Mouse (Mus musculus): Measurements from ENCODE around the gene Jmjd8. TPM values are rescaled to one million over a fixed set of nuclear protein-coding genes. Genes with fewer than 3 reads are reported as not detected.

Gene Jmjd8
- 39.5 and 40.6 TPM in 2 replicates for polyA plus RNA-seq (2014; fragmentation: Nextera tagmentation; extraction: Ambion mirVana)

- Histone ChIP-seq H3K4me1 (ENCODE audit: insufficient read depth) (peaks cover 33% of the 10 kb centered on the region), H3K27me3 (ENCODE audit: insufficient read depth, low read length) (no peaks in the 10 kb centered on the region), H3K27ac (ENCODE audit: low read depth) (peak within 1 kb of the TSS; percentile 91), H3K9me3 (ENCODE audit: low read depth, low read length) (no peaks in the 10 kb centered on the region), H3K4me2 (peak within 1 kb of the TSS; percentile 98), H3K36me3 (ENCODE audit: insufficient read depth) (peaks cover 57% of the 10 kb centered on the region), H3K9ac (peak within 1 kb of the TSS; percentile 67), H3K4me3 (ENCODE audit: low read depth, low read length) (peak within 1 kb of the TSS; percentile 82)
- peak; percentile 91 for DNase-seq
- peak; percentile 62 for TF ChIP-seq CTCF (IDR thresholded peaks at IDR 0.05; ENCODE audit: low read depth)
- ATAC-seq (ENCODE audit: insufficient read depth) = peak; percentile 26; the same call in 1 of the 2 replicates
- WGBS = 5% methylated on average over 32 of the region's 32 CpGs
Observed at GRCm38 (mm10) chr17:25828712-25829557, at the start of gene Jmjd8. Gene Jmjd8 (plus strand): TSS chr17:25828867.

GRCm38 (mm10) chr17:25781339-25781738 is 47.3 kb upstream of the Jmjd8 start:
- DNase-seq = no peak
- Histone ChIP-seq H3K27ac (ENCODE audit: low read depth) (no peak overlapping the region), H3K9ac (no peak overlapping the region), H3K9me3 (ENCODE audit: low read depth, low read length) (no peaks in the 10 kb centered on the region), H3K27me3 (ENCODE audit: insufficient read depth, low read length) (no peaks in the 10 kb centered on the region), H3K4me3 (ENCODE audit: low read depth, low read length) (no peak overlapping the region), H3K4me2 (no peak overlapping the region), H3K4me1 (ENCODE audit: insufficient read depth) (peaks cover 9% of the 10 kb centered on the region), H3K36me3 (ENCODE audit: insufficient read depth) (peaks cover 53% of the 10 kb centered on the region)
- TF ChIP-seq CTCF (IDR thresholded peaks at IDR 0.05; ENCODE audit: low read depth) = no peak
- WGBS = 69% methylated on average over 6 of the region's 6 CpGs
- ATAC-seq (ENCODE audit: insufficient read depth) = no peak

DNA sequence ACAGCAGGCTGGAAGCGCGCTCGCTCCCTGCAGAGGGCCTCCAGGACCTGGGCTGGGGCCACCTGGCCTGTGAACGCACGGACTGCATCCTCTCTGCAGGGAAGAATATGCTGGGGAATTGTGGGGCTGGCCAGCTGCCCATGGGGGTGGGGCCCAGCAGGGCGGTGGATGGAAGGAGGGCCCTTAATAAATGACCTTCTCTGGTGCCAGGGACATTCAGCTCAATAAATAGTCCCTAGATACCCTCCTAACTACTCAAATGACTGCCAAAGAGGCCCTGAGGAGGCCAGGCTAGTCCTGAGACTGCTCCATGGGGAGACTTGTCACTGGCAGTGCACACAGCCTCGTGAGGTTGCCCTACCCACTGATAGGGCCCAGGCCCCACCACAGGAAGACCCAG is 45.6 kb upstream of the Jmjd8 start:
- ATAC-seq (ENCODE audit: insufficient read depth) (no peak), DNase-seq (no peak)
- no peak overlapping the region for H3K4me3 ChIP-seq (ENCODE audit: low read depth, low read length)
- no peak for TF ChIP-seq CTCF (IDR thresholded peaks at IDR 0.05; ENCODE audit: low read depth)
- H3K9ac ChIP-seq = no peak overlapping the region
- H3K27me3 ChIP-seq (ENCODE audit: insufficient read depth, low read length) = no peaks in the 10 kb centered on the region
- WGBS = 68% methylated on average over 7 of the region's 7 CpGs
- H3K27ac ChIP-seq (ENCODE audit: low read depth) = no peak overlapping the region
- H3K4me2 ChIP-seq = no peak overlapping the region
- H3K9me3 ChIP-seq (ENCODE audit: low read depth, low read length) = no peaks in the 10 kb centered on the region
- peaks cover 58% of the 10 kb centered on the region for H3K36me3 ChIP-seq (ENCODE audit: insufficient read depth)
- peaks cover 9% of the 10 kb centered on the region for H3K4me1 ChIP-seq (ENCODE audit: insufficient read depth)

DNA sequence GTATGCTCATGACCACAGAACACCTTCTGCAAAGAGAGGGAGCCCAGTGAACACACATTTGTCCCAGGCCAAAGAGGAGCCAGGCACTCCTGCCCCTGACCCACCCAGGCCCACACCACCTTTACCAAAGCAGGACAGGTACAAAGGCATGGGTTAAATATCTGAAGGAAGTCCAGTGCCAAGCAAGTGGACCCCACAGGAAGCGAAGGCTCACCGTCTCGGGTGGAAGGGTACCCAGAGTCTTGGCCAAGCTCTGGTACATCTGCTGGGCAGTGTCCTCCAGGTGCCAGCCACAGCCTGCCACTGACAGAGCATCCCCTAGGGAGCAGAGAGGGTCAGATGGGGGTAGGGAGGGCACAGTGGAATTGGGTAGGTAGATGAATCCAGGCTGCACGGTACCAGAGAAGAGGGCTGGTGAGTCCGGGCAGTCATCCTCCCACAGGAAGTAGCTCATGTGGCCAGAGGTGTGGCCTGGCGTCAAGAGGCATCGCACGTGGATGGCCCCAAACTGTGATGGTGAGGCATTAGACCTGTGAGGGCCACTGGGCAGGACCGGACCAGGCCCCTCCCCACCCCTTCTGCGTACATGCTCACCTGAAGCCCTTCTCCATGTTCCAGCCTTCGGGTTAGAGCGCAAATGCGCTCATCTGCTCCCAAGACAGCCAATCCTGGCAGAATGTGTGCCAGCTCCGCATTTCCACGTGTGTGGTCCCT is 44.6 kb upstream of the Jmjd8 start:
- 64% methylated on average over 15 of the region's 15 CpGs for WGBS
- peaks cover 58% of the 10 kb centered on the region for H3K36me3 ChIP-seq (ENCODE audit: insufficient read depth)
- H3K9me3 ChIP-seq (ENCODE audit: low read depth, low read length) = no peaks in the 10 kb centered on the region
- peak overlapping the region; percentile 86 for H3K4me2 ChIP-seq
- peaks cover 9% of the 10 kb centered on the region for H3K4me1 ChIP-seq (ENCODE audit: insufficient read depth)
- DNase-seq (no peak), ATAC-seq (ENCODE audit: insufficient read depth) (no peak)
- H3K4me3 ChIP-seq (ENCODE audit: low read depth, low read length) = peak overlapping the region; percentile 64
- H3K27ac ChIP-seq (ENCODE audit: low read depth) = no peak overlapping the region
- no peaks in the 10 kb centered on the region for H3K27me3 ChIP-seq (ENCODE audit: insufficient read depth, low read length)
- no peak for TF ChIP-seq CTCF (IDR thresholded peaks at IDR 0.05; ENCODE audit: low read depth)
- H3K9ac ChIP-seq = peak overlapping the region; percentile 75

DNA sequence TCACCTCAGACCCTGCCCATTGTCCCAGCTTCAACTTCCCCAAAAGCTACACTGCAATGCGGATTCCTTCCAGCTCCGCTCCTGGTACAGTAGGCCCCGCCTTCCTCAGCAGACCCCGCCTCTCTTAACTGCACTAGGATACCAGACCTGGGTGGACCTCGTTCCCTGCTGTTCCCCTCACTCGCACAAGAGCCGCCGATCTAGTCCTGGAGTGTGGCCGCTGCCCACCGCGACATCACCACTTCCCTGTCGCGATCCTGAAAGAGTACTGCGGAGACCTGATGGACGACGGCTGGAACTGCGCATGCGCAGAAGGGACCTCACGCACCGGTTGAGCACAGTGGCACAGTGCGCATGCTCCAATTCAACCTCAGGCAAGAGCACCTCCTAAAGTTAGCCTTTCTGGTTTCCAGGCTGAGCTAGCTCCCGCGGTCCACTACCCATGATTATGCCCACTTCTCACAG is 43.4 kb upstream of the Jmjd8 start, which contains the start of gene Haghl:
Haghl (minus strand) TSS at position 393 of the 465 bp plus-strand sequence.
- Histone ChIP-seq H3K4me2 (peak within 1 kb of the TSS; percentile 86), H3K9ac (peak within 1 kb of the TSS; percentile 75), H3K9me3 (ENCODE audit: low read depth, low read length) (no peaks in the 10 kb centered on the region), H3K27me3 (ENCODE audit: insufficient read depth, low read length) (no peaks in the 10 kb centered on the region), H3K36me3 (ENCODE audit: insufficient read depth) (peaks cover 59% of the 10 kb centered on the region), H3K4me1 (ENCODE audit: insufficient read depth) (peaks cover 9% of the 10 kb centered on the region), H3K27ac (ENCODE audit: low read depth) (peak within 1 kb of the TSS; percentile 80), H3K4me3 (ENCODE audit: low read depth, low read length) (peak within 1 kb of the TSS; percentile 64)
- WGBS = under 1% methylated on average over 23 of the region's 23 CpGs
- DNase-seq (peak; percentile 99), ATAC-seq (ENCODE audit: insufficient read depth) (peak; percentile 86)
- TF ChIP-seq CTCF (IDR thresholded peaks at IDR 0.05; ENCODE audit: low read depth) = peak; percentile 19; the same call in 1 of the 2 replicates

DNA sequence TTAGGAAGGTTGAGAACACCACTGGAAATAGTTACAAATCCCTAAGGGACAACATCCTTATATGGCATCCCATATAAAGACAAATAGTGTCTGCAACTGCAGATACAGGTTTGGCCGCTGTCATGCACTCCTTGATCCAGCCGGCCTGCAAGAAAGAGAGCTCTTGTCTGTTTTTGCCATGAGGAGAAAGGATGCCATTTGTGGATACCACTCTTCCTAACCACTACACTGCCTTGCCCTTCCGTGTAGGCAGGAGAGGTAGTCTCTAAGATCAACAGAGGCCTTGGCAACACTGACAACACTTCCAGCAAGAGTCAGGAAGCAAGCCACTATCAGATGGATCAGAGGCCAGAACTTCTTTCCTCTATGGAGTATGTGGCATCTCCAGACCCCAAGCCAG is 42.4 kb upstream of the Jmjd8 start, which contains the start of gene Ccdc78:
Ccdc78 (plus strand) TSS at position 301 of the 400 bp plus-strand sequence.
- 76% methylated on average over 3 of the region's 3 CpGs for WGBS
- no peak for TF ChIP-seq CTCF (IDR thresholded peaks at IDR 0.05; ENCODE audit: low read depth)

More for the DNA sequence above, 42.4 kb upstream of the Jmjd8 start, which contains the start of gene Ccdc78:
- peak within 1 kb of the TSS; percentile 64 for H3K4me3 ChIP-seq (ENCODE audit: low read depth, low read length)
- no peaks in the 10 kb centered on the region for H3K9me3 ChIP-seq (ENCODE audit: low read depth, low read length)
- H3K27ac ChIP-seq (ENCODE audit: low read depth) = peak within 1 kb of the TSS; percentile 80
- H3K36me3 ChIP-seq (ENCODE audit: insufficient read depth) = peaks cover 55% of the 10 kb centered on the region
- ATAC-seq (ENCODE audit: insufficient read depth) = no peak
- peak within 1 kb of the TSS; percentile 86 for H3K4me2 ChIP-seq
- H3K27me3 ChIP-seq (ENCODE audit: insufficient read depth, low read length) = no peaks in the 10 kb centered on the region
- H3K4me1 ChIP-seq (ENCODE audit: insufficient read depth) = peaks cover 9% of the 10 kb centered on the region
- DNase-seq = no peak
- peak within 1 kb of the TSS; percentile 75 for H3K9ac ChIP-seq
